Mouse (Mus musculus) monocyte, adult 5-6 weeks (primary cell): ENCODE data around the gene Wdr3. TPM values are rescaled to one million over a fixed set of nuclear protein-coding genes. Genes with fewer than 3 reads are reported as not detected.

Experiments used
- total RNA-seq: library from RNA; stranded (forward); fragments of 200-1000, 200-491, 200-594 nt; gene quantifications from 3 replicates; pipeline ENCODE4 v1.2.3, GENCODE M21; 2017

The Wdr3 gene
- total RNA-seq, 1 experiment from 2014 or later, result 184 TPM

Other genes starting within 250 kb of the Wdr3 start
- 37.7 to 68.7 TPM (median 59.0 TPM) in 3 replicates for gene Gdap2, start within 50 bp of the Wdr3 start, total RNA-seq